Mouse (Mus musculus): ENCODE data around the gene Prrt3. TPM values are rescaled to one million over a fixed set of nuclear protein-coding genes. Genes with fewer than 3 reads are reported as not detected.

Prrt3 gene
- polyA plus RNA-seq (2015; fragmentation: Nextera tagmentation; extraction: Ambion mirVana) = 5.1 and 6.0 TPM in 2 replicates

DNA sequence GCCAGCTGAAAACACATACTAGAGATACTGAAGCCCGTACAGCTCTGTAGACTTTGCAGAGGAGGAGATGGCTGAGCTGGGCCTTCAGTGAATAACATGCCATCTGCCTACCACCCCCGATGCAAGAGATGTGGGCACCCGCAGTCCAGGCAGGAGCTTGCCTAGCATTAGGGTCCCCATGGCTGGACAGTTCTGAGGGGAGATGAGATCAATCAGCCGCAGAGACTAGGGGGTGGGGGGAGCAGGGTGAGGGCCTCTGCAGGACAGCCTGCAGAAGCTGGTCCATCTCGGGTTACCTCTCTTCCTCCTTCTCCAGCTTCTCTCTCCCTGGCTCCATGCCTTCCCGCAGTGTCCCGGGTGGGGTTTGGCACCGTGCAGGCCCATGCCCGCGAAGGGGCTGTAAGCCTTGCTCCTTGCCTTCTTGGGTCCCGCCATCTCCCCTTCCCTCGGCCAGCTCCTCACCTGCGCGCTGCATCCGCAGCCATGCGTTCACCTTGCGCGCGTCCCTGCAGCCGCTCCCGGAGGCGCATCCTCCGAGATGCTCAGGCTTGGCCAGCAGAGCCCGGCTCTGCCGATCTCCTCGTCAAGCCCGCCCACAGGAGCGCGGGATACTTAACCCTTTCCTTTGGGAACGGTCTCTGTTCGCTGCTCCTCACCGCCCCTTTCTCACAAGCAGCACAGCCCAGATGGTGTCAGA, at the start of gene Prrt3:
Gene Prrt3 (minus strand): TSS at position 544 of the 697 bp plus-strand sequence.
- H3K27me3 ChIP-seq = no peaks in the 10 kb centered on the region
- 3% methylated on average over 32 of the region's 32 CpGs for WGBS
- H3K4me2 ChIP-seq (replicated peaks) = peak within 1 kb of the TSS; percentile 78
- no peaks in the 10 kb centered on the region for H3K36me3 ChIP-seq
- H3K27ac ChIP-seq (replicated peaks) = peak within 1 kb of the TSS; percentile 32; the same call in 1 of the 2 replicates
- peak within 1 kb of the TSS; percentile 65 for H3K9ac ChIP-seq (replicated peaks)
- peaks cover 16% of the 10 kb centered on the region for H3K4me1 ChIP-seq
- H3K9me3 ChIP-seq = no peaks in the 10 kb centered on the region
- peak; percentile 90 for ATAC-seq (replicated peaks)
- peak within 1 kb of the TSS; percentile 59 for H3K4me3 ChIP-seq

DNA sequence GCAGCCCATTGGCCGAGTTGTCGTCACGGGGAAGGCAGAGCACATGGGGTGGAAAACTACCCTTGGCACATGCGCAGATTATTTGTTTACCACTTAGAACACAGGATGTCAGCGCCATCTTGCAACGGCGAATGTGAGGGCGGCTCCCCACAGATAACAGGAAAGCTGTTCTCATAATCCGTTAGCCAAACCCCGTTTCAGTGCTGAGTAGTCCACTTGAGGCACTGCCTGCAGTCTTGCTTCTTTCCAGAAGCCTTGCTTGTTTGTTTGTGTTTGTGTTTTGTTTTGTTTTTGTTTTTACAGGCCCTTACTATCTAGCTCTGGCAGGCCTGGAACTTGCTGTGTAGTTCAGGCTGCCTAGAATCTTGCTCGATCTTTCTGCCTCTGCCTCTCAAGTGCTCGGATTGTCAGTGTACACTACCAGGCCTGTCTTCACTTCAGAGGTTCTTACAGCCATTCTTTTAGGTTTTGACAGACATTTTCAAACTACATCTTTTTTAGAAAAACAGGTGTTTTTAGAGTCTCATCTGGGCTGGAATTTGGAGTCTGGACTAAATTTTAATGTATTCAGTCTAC, 42.3 kb upstream of the Prrt3 start:
- Histone ChIP-seq H3K36me3 (no peaks in the 10 kb centered on the region), H3K9me3 (no peaks in the 10 kb centered on the region), H3K4me1 (no peaks in the 10 kb centered on the region), H3K27ac (replicated peaks) (no peak overlapping the region), H3K4me2 (replicated peaks) (no peak overlapping the region), H3K27me3 (no peaks in the 10 kb centered on the region), H3K9ac (replicated peaks) (no peak overlapping the region), H3K4me3 (no peak overlapping the region)
- ATAC-seq (replicated peaks) = no peak
- WGBS = 90% methylated on average over 11 of the region's 12 CpGs

DNA sequence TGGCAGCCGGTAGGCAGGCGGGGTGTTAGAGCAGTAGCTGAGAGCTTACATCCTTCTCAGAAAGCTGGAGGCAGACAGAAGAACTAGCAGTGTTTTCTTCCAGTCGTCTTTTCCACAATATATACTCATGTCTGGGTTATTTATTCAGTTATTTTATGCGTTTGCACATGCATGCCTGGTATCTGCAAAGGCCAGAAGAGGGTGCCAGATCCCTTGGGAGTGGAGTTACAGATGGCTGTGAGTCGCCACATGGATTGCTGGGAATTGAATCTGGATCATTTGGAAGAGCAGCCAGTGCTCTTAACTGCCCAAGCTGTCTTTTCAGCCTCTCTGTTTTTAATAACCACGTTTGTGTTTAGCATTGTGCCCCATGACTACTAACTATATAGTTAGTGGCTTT, 39.9 kb upstream of the Prrt3 start:
- no peak overlapping the region for H3K4me3 ChIP-seq
- H3K9ac ChIP-seq (replicated peaks) = no peak overlapping the region
- no peak overlapping the region for H3K4me2 ChIP-seq (replicated peaks)
- H3K9me3 ChIP-seq = no peaks in the 10 kb centered on the region
- WGBS = 84% methylated on average over 6 of the region's 6 CpGs
- no peak overlapping the region for H3K27ac ChIP-seq (replicated peaks)
- no peaks in the 10 kb centered on the region for H3K36me3 ChIP-seq
- ATAC-seq (replicated peaks) = no peak
- H3K4me1 ChIP-seq = no peaks in the 10 kb centered on the region
- no peaks in the 10 kb centered on the region for H3K27me3 ChIP-seq

DNA sequence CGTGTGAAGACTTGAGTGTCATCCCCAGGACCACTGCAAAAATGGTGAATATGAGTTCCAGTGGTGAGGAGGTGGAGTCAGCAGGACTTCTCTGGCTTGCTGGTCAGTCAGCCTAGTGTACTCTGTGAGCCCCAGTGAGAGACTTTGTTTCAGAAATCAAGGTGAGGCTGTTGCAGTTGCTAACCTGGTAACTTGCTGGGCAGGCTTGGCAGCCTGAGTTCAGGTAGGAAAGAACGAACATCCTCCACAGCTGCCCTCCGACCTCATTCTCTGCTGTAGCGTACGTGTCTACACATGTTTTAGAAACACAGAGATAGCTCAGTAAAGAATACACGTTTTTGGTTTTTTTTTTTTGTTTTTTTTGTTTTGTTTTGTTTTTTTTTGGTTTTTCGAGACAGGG, 33.2 kb upstream of the Prrt3 start:
- WGBS = 88% methylated on average over 7 of the region's 7 CpGs
- H3K27me3 ChIP-seq = no peaks in the 10 kb centered on the region
- no peak for ATAC-seq (replicated peaks)
- no peak overlapping the region for H3K4me3 ChIP-seq
- H3K9ac ChIP-seq (replicated peaks) = no peak overlapping the region
- H3K4me1 ChIP-seq = peaks cover 17% of the 10 kb centered on the region
- H3K4me2 ChIP-seq (replicated peaks) = no peak overlapping the region
- no peaks in the 10 kb centered on the region for H3K9me3 ChIP-seq
- H3K36me3 ChIP-seq = no peaks in the 10 kb centered on the region
- H3K27ac ChIP-seq (replicated peaks) = no peak overlapping the region

DNA sequence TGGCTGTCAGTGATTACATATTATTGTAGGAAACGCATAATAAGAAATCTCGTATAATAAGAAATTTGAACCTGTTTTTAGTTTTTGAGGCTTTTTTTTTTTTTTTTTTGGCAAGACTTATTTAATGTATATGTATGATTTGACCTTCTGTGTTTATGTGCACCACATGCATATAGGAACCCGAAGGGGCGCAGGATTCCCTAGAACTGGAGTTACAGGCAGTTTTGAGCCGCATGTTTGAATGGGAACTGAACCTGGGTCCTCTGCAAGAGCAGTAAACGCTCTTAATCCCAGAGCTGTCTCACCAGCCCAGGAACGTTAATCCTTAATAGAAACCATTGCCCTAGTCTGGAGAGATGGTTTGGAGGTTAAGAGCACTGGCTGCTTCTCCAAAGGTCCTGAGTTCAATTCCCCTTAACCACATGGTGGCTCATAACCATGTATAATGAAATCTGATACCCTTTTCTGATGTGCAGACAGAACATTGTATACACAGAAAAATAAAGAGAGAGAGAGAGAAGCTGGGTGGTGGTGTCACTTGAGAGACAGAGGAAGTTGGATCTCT, 30.2 kb upstream of the Prrt3 start:
- Histone ChIP-seq H3K4me3 (peak overlapping the region; percentile 54), H3K4me1 (peaks cover 28% of the 10 kb centered on the region), H3K9me3 (no peaks in the 10 kb centered on the region), H3K4me2 (replicated peaks) (peak overlapping the region; percentile 59), H3K9ac (replicated peaks) (peak overlapping the region; percentile 75), H3K27ac (replicated peaks) (no peak overlapping the region), H3K27me3 (no peaks in the 10 kb centered on the region), H3K36me3 (no peaks in the 10 kb centered on the region)
- WGBS = 6% methylated on average over 7 of the region's 7 CpGs
- no peak for ATAC-seq (replicated peaks)

DNA sequence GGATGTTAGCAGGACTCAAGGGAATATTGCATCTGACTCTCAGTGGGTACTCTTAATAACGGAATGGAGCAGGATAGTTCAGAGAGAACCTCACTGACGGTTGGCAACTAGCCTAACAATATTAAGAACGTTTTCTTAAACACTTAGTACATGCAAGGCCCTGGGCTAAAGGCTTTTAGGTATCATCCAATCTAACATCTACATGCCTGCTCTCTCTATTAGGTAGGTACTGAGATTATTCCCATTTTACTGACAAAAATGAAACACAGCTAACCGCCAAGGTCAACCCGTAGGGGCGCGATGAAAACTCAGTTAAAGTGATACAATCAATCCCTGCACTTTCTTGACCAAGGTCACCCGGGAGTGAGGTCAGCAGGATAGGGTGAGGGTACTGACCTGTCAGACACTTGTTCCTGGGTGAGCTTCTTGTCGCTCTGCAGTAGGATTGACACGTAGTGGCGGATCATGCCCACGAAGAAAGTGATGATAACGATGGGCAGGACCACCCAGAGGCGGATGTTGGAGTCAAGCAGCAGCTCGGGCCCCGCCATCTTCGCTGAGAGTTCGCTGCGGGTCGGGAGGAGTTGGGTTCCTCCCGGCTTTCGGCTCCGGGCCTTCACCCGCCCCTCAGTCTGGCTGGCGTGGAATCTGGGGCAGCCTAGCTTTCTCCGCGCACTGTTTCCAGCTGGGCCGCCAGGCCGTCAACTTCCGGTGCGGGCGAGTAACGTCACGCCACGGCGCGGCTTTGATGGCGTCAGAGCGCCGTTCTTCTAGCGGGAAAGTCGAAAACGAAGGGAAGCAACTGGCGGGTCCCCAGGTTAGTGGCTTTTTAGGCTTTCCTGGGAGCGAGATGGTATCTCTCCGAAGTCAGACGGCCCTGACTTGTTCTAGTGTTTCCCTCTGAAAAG, 29.5 kb upstream of the Prrt3 start, which contains the start of the genes Emc3 and Fancd2:
Gene Emc3 (minus strand): TSS at position 721 of the 908 bp plus-strand sequence.
Gene Fancd2 (plus strand): TSS at position 751 of the 908 bp plus-strand sequence.
- no peaks in the 10 kb centered on the region for H3K36me3 ChIP-seq
- no peaks in the 10 kb centered on the region for H3K27me3 ChIP-seq
- WGBS = under 1% methylated on average over 47 of the region's 47 CpGs
- no peaks in the 10 kb centered on the region for H3K9me3 ChIP-seq
- peak within 1 kb of the TSS; percentile 54 for H3K4me3 ChIP-seq
- peak within 1 kb of the TSS; percentile 59 for H3K4me2 ChIP-seq (replicated peaks)
- peaks cover 28% of the 10 kb centered on the region for H3K4me1 ChIP-seq
- peak; percentile 95 for ATAC-seq (replicated peaks)
- H3K27ac ChIP-seq (replicated peaks) = peak within 1 kb of the TSS; percentile 67
- H3K9ac ChIP-seq (replicated peaks) = peak within 1 kb of the TSS; percentile 75

DNA sequence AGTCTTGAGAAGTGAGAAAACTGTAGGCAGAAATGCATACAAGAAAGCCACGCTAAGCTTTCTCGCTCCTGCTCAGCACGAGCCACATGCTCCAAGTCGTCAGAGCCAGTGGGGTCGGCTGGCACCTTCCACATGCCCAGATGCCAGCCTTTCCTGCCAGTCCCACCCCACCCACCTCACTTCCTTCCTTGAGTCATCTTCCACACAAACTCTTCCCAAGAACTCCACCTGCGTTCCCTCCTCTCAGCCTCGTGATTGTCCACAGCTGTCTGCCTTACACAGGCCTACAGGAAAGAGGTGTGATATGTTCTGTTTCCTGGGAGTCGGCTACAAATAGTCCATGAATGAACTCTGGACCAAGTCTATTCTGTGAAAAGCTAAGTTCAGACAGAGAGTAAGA, 21.7 kb upstream of the Prrt3 start:
- Histone ChIP-seq H3K4me3 (no peak overlapping the region), H3K27ac (replicated peaks) (no peak overlapping the region), H3K9me3 (no peaks in the 10 kb centered on the region), H3K4me1 (no peaks in the 10 kb centered on the region), H3K4me2 (replicated peaks) (no peak overlapping the region), H3K27me3 (no peaks in the 10 kb centered on the region), H3K36me3 (peaks cover 46% of the 10 kb centered on the region), H3K9ac (replicated peaks) (no peak overlapping the region)
- 91% methylated on average over 8 of the region's 8 CpGs for WGBS
- ATAC-seq (replicated peaks) = no peak

DNA sequence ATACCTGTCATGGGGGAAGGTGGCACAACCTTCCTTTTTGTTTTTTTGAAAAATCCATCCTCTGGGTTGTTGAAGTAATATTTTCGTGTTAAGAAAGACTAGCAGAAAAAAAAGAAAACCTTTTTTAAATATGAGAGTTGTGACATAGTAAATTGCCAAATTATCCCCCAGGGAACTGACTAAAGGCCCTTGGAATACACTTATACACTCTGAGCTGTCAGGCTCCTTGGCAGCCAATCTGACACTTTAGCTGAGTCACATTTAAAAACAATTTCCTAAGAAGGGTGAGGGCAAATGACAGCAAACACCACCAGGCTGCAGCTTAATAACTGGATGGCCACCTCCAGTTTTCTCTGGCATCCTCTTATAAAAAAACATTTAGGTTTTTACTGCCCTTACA, 20.6 kb upstream of the Prrt3 start:
- Histone ChIP-seq H3K9ac (replicated peaks) (no peak overlapping the region), H3K27ac (replicated peaks) (no peak overlapping the region), H3K36me3 (peaks cover 56% of the 10 kb centered on the region), H3K4me3 (no peak overlapping the region), H3K27me3 (no peaks in the 10 kb centered on the region), H3K4me1 (no peaks in the 10 kb centered on the region), H3K9me3 (no peaks in the 10 kb centered on the region), H3K4me2 (replicated peaks) (no peak overlapping the region)
- WGBS = 74% methylated on average over 1 of the region's 1 CpGs
- no peak for ATAC-seq (replicated peaks)

DNA sequence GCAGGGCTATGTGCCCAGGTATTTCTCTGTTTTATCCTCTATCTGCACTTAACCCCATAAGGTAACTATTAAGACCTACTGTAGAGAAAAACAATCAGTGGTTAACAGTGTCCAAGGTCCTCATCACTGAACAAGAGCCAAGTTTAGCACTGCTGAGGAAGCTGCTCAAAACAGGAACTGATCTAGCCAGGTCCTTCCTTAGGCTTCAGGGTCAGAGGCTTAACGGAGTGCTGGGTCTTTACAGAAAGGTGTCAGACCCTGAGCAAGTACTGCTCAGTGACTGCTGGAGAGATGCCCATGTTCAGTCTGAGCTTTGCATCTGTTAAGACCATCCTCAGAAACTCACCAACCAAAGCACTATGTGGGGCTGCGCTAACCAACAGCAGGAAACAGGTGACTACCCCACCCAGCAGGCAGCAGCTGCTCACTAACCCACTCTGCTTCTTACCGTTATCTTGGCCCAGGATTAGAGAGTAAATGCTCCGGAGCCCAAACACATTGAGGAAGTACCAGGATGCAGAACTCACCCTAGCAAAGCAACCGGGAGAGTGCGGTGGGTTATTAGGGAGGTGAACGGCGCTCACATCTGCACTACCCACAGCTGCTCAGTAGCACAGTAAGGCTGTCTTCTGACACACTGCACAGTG, 15.8 kb upstream of the Prrt3 start:
- Histone ChIP-seq H3K9ac (replicated peaks) (no peak overlapping the region), H3K9me3 (no peaks in the 10 kb centered on the region), H3K4me3 (no peak overlapping the region), H3K4me2 (replicated peaks) (no peak overlapping the region), H3K27ac (replicated peaks) (no peak overlapping the region), H3K4me1 (no peaks in the 10 kb centered on the region), H3K27me3 (no peaks in the 10 kb centered on the region), H3K36me3 (peaks cover 95% of the 10 kb centered on the region)
- ATAC-seq (replicated peaks) = no peak
- WGBS = 92% methylated on average over 8 of the region's 8 CpGs

DNA sequence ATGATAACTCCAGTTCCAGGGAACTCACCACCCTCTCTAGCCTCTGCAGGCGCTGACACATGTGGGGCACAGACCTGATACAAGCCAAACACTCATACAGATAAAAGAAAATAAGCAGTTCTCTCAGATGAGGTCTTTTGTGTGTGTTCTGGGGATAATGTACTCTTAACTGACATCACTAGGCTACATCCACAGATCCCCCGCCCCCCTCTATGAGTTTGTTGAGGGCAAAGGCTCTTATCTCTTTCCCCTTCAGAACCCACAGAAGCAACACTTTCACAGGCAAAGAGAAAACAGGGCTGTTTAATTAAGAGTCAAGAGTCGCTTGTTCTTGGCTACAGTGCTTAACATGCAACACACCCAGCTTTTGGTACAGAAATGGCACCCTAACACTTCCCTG, 12.9 kb upstream of the Prrt3 start:
- no peak overlapping the region for H3K9ac ChIP-seq (replicated peaks)
- no peaks in the 10 kb centered on the region for H3K9me3 ChIP-seq
- no peak overlapping the region for H3K4me2 ChIP-seq (replicated peaks)
- no peaks in the 10 kb centered on the region for H3K4me1 ChIP-seq
- no peaks in the 10 kb centered on the region for H3K27me3 ChIP-seq
- H3K27ac ChIP-seq (replicated peaks) = no peak overlapping the region
- WGBS = 99% methylated on average over 3 of the region's 3 CpGs
- ATAC-seq (replicated peaks) = no peak
- H3K4me3 ChIP-seq = no peak overlapping the region
- H3K36me3 ChIP-seq = peaks cover 74% of the 10 kb centered on the region

DNA sequence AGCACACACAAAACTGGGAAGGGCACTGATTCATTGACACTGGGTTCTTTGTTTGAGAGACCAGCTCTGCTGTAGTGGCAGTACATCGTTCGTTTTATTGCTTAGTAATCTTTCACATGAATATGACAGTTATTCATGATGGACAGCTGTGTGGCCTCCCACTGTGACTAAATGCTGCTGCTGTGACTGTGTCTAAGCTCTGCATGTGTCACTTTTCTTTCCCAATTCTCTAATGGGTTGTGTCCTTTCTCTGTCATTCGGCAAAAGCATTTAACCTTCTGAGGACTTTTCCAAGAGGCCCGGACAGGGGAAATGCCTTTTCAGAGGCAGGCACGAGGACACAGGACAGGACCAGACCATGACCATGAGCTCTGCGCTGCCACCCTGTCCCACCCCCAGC, 12.2 kb upstream of the Prrt3 start:
- no peak for ATAC-seq (replicated peaks)
- 90% methylated on average over 6 of the region's 6 CpGs for WGBS
- no peaks in the 10 kb centered on the region for H3K9me3 ChIP-seq
- no peaks in the 10 kb centered on the region for H3K27me3 ChIP-seq
- no peak overlapping the region for H3K4me2 ChIP-seq (replicated peaks)
- H3K4me1 ChIP-seq = no peaks in the 10 kb centered on the region
- H3K36me3 ChIP-seq = peaks cover 67% of the 10 kb centered on the region
- H3K4me3 ChIP-seq = no peak overlapping the region
- no peak overlapping the region for H3K9ac ChIP-seq (replicated peaks)
- no peak overlapping the region for H3K27ac ChIP-seq (replicated peaks)
